Mouse (Mus musculus) CH12.LX (cell line): Measurements from ENCODE around the gene Zfp1.

Experiments used
- CTCF ChIP-seq, 2 experiments: IDR thresholded peaks in 1 of 2; conservative IDR thresholded peaks in 1 of 2; 2 replicates each; pipeline ENCODE4 v1.5.1; 2011 to 2012; ENCODE audit warnings: low read depth in 2 of 2, low read length in 2 of 2, improper control_type of control experiment in 1 of 2, inconsistent platforms in 1 of 2, mild to moderate bottlenecking in 1 of 2, moderate library complexity in 1 of 2
- UBTF ChIP-seq: IDR thresholded peaks from 2 replicates; pipeline ENCODE4 v1.6.1; 2012; ENCODE audit warnings: low read depth, mild to moderate bottlenecking, inconsistent platforms, low read length, improper control_type of control experiment, moderate library complexity
- USF1 ChIP-seq: IDR thresholded peaks from 2 replicates; pipeline ENCODE4 v1.6.1; 2014; ENCODE audit warnings: low read depth, mild to moderate bottlenecking, inconsistent platforms, low read length, improper control_type of control experiment

GRCm38 (mm10) chr8:111701380-111701779, 58.2 kb downstream of the Zfp1 start:
- TF ChIP-seq USF1 (no peak), CTCF (conservative IDR thresholded peaks at IDR 0.05 in 1 of 2, IDR thresholded peaks at IDR 0.05 in 1 of 2; ENCODE audit: low read depth in 2 of 2, low read length in 2 of 2) (no peak), UBTF (no peak)
